Mouse (Mus musculus) adrenal gland, postnatal 36 days (tissue): ENCODE measurements around the gene Slc7a11. TPM values are rescaled to one million over a fixed set of nuclear protein-coding genes. Genes with fewer than 3 reads are reported as not detected.
A peak's percentile ranks its signal among the peaks of the same experiment; 100 is the strongest.

Experiments used
- DNase-seq, 2 experiments: peaks; one replicate each; pipeline ENCODE4 v3.0.0; 2021; ENCODE audit warnings: mixed read lengths in 1 of 2
- total RNA-seq, 2 experiments: library from RNA; stranded (reverse); gene quantifications; 2 replicates each; pipeline ENCODE4 v1.2.3; 2021

Slc7a11 gene
- total RNA-seq, 2 experiments from 2014 or later: 0.76 to 0.86 TPM

GRCm38 (mm10) chr3:50405915-50406314, 37.5 kb downstream of the Slc7a11 start:
- DNase-seq: no peak

- DNase-seq: no peak
Observed at GRCm38 (mm10) chr3:50388786-50389185, 54.6 kb downstream of the Slc7a11 start.

- no peak for DNase-seq
Observed at GRCm38 (mm10) chr3:50388288-50388687, 55.1 kb downstream of the Slc7a11 start.

GRCm38 (mm10) chr3:50387280-50387679, 56.1 kb downstream of the Slc7a11 start:
- no peak for DNase-seq

DNA sequence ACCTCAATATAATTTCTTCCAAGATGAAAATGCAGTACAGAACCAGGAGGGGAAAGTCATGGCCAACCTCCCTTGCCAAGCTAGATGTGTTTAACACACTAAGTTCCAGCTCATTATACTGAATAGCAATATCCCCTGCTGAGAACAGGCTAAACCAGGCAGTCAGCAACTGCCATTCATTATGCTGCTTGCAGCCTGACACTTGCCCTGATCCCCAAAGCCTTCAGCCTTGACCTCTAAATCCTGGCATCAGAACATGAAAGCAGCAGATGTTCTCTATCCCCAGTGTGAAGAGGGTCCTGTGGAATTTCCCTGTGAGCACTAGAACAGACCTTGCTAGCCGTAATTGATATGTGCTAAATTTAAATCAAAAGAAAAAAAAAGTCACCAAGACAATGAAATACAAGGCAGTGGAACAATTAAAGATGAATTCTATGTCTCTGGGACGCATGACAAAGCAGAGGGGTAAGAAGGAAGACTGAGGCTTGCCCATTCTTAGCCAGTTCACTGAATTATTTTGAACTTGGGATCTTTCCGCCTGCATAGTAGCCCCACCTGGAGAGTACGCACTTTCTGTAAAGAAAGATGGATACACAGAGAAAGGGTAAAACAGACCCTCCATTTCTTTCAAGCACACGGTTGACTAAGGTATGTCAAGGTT, 56.7 kb downstream of the Slc7a11 start:
- DNase-seq: peak; percentile 5 to 28

GRCm38 (mm10) chr3:50386066-50386465, 57.3 kb downstream of the Slc7a11 start:
- no peak for DNase-seq

GRCm38 (mm10) chr3:50382729-50383128, 60.7 kb downstream of the Slc7a11 start:
- DNase-seq: no peak

- DNase-seq: no peak
Observed at GRCm38 (mm10) chr3:50381861-50382693, 61.3 kb downstream of the Slc7a11 start.

- peak; percentile 83 to 87 for DNase-seq
Observed at GRCm38 (mm10) chr3:50381160-50381860, 62.1 kb downstream of the Slc7a11 start.

DNA sequence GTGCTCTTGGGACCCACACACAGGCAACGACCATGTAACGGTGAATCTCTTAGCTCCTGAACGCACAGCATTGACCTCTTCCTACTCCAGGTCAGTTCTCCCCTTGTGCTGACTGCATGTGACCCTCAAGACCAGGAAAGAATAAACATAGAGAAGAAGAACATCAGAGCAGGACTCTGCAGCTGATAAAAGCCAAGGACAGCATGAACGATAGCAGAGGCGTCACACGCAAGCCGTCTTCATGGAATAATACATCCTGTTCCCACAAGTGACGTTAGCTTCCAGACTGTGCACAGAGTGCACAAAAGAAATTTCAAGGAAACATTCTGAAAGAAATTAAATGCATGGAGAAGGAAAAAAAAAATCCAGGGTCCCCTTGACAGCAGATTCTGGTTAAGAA, 63.5 kb downstream of the Slc7a11 start:
- DNase-seq: peak; percentile 31 to 33

DNA sequence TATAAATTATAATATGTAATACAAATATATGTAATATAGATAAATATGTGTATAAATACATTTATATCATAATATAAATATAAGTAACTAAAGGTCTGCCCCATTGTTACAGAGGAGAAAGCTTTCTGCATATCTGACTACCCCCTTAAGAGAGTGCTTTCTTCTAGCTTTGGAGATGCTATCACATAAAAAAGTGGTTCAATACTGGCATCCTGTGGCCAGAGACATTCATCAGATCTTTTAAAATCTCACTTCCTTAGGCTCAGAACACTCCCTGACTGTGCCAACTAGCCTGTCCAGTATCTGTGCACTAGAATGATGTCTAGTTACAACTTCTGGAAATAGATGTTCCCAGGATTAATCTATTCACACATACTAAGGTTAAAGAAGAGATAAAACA, 67.9 kb downstream of the Slc7a11 start:
- DNase-seq: no peak

- DNase-seq: no peak
Observed at GRCm38 (mm10) chr3:50369791-50370190, 73.6 kb downstream of the Slc7a11 start.

DNA sequence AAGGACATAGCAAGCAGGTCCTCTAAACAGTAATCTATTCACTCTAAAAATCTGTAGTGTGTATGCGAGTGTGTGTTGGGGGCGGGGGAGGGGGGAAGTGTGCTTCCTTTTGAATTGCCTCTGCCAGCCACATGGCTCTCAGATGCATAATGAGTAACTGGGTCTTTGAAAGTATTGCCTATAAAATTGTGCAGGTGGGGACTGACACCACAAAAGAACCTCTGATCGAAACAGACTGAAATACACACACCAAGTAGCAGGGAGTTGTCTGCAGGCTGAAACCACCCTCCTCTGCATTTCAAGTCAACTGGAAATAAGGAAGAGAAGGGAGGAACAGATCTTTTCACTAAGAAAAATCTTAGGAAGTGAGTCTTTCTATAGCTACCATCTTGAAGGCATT, 76.2 kb downstream of the Slc7a11 start:
- no peak for DNase-seq

DNA sequence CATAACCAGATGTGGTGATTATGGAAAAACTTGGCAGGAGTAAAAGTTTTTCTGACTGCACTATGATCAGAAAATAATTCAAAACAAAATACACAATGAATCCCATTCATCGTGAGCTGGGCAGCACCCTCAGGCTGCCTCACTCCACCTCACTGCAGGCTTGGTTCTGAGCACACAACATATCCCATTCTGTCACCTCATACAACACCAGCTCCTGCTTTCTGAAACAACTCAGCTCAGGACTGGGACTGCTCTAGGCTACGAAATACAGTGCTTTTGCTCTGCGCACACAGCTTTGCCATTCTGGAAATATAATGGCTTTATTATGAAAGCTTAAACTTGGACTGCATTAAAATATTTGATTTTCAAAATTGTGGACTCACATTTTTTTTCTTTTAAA, 79.8 kb downstream of the Slc7a11 start:
- DNase-seq: no peak

GRCm38 (mm10) chr3:50347081-50347480, 96.3 kb downstream of the Slc7a11 start:
- DNase-seq: no peak

GRCm38 (mm10) chr3:50344411-50344810, 99.0 kb downstream of the Slc7a11 start:
- DNase-seq: peak; percentile 5 to 15

DNA sequence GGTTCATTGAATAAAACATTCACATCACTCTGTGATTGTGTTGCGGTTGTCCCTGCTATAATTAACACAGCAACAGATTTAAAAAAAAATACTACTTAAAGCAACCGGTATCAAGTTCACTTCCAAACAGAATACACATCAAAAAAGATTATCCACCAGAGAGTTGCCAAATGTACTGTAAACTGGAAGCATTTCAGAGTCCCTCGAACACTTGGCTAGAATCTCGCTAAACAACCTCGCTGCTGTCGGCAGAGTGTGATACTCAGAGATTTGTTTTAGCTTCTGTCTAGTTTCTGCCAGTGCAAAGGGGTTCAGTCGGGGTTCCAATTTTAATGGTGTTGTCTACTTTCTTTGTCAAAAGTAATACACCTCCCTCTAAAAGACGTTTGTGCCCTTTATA, 118.9 kb downstream of the Slc7a11 start:
- DNase-seq: no peak

GRCm38 (mm10) chr3:50323881-50324280, 119.5 kb downstream of the Slc7a11 start:
- DNase-seq: no peak

DNA sequence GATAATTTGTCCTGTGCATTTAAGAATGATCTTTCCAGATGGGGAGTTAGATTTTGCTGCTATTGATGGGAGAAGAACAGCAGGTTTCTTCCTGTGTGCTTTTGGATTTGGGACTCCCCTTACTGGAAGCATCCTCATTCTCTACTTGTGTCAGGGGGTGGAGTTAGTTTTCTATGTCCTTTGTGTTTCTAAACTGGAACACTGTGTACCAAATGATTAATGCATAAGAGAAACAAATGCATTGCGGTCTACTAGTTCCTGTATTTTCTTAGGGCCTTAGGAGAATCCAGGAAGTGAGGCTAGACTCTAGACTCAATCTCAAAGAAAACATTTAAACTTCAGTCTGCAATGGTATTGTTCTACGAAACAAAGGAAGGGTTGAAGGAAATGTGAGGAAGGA, 122.6 kb downstream of the Slc7a11 start:
- no peak for DNase-seq

- no peak for DNase-seq
Observed at GRCm38 (mm10) chr3:50318074-50318473, 125.3 kb downstream of the Slc7a11 start.

GRCm38 (mm10) chr3:50313816-50314215, 129.6 kb downstream of the Slc7a11 start:
- DNase-seq: no peak

- no peak for DNase-seq
Observed at GRCm38 (mm10) chr3:50307339-50308327, 135.8 kb downstream of the Slc7a11 start.
